Mouse (Mus musculus) ES-E14 (cell line): ENCODE measurements around the gene Cdc6. TPM values are rescaled to one million over a fixed set of nuclear protein-coding genes. Genes with fewer than 3 reads are reported as not detected.

Experiments used
- DNase-seq: peaks from one replicate; pipeline ENCODE4 v3.0.0-alpha.2; 2013; ENCODE audit warnings: low read depth, low spot score
- H3K27ac ChIP-seq: 2 replicates; pipeline ENCODE4 v1.5.1; 2012; ENCODE audit warnings: low read depth, mild to moderate bottlenecking, low read length, moderate library complexity, mixed read lengths; ENCODE audit not compliant: poor library complexity, insufficient read depth, severe bottlenecking
- H3K36me3 ChIP-seq: 2 replicates; pipeline ENCODE4 v1.6.1; 2012; ENCODE audit warnings: mild to moderate bottlenecking, low read length, moderate library complexity, mixed read lengths; ENCODE audit not compliant: control insufficient read depth, poor library complexity, insufficient read depth, severe bottlenecking
- H3K4me1 ChIP-seq, 2 experiments: fragments of 150-350 bp in 1 of 2; sonication (generic) in 1 of 2; 2 replicates each; pipeline ENCODE4 v1.6.1; 2012; ENCODE audit warnings: low read length in 2 of 2, mild to moderate bottlenecking in 1 of 2, mixed read lengths in 1 of 2; ENCODE audit not compliant: control insufficient read depth in 2 of 2, insufficient read depth in 2 of 2, poor library complexity in 1 of 2
- H3K4me3 ChIP-seq, 2 experiments: fragments of 150-350 bp in 1 of 2; sonication (generic) in 1 of 2; 2 replicates each; pipeline ENCODE4 v1.5.1; 2012; ENCODE audit warnings: low read length in 2 of 2, low read depth in 1 of 2, mild to moderate bottlenecking in 1 of 2, mixed read lengths in 1 of 2; ENCODE audit not compliant: insufficient read depth in 1 of 2, poor library complexity in 1 of 2, severe bottlenecking in 1 of 2
- H3K9ac ChIP-seq: 2 replicates; pipeline ENCODE4 v1.6.1; 2012; ENCODE audit warnings: low read depth, mild to moderate bottlenecking, low read length, mixed read lengths; ENCODE audit not compliant: poor library complexity, insufficient read depth, severe bottlenecking
- H3K9me3 ChIP-seq: fragments of 150-350 bp; sonication (generic); 2 replicates; pipeline ENCODE4 v1.6.1; 2012; ENCODE audit warnings: low read depth, mild to moderate bottlenecking, low read length; ENCODE audit not compliant: control insufficient read depth, insufficient read depth
- CHD2 ChIP-seq: IDR thresholded peaks from 2 replicates; pipeline ENCODE4 v1.6.1; 2014; ENCODE audit warnings: mild to moderate bottlenecking, low read depth, low read length, inconsistent platforms
- HCFC1 ChIP-seq: IDR thresholded peaks from 2 replicates; pipeline ENCODE4 v1.6.1; 2012; ENCODE audit warnings: low read length, inconsistent platforms, borderline replicate concordance; ENCODE audit not compliant: insufficient read depth
- MAFK ChIP-seq: IDR thresholded peaks from 2 replicates; pipeline ENCODE4 v1.6.1; 2014; ENCODE audit warnings: mild to moderate bottlenecking, low read depth, low read length, inconsistent platforms; ENCODE audit not compliant: insufficient read depth
- ZC3H11A ChIP-seq: IDR thresholded peaks from 2 replicates; pipeline ENCODE4 v1.6.1; 2012; ENCODE audit warnings: low read depth, mild to moderate bottlenecking, inconsistent platforms, low read length, borderline replicate concordance
- ZNF384 ChIP-seq: IDR thresholded peaks from 2 replicates; pipeline ENCODE4 v1.6.1; 2012; ENCODE audit warnings: low read depth, low read length, inconsistent platforms
- in situ Hi-C, 2 experiments: fragments of 600-800 bp; cut with MboI; formaldehyde crosslinking; loops; one replicate each; pipeline ENCODE4 v1.15.1; 2025; ENCODE audit warnings: low sequenced_read_pairs in 2 of 2, inconsistent platforms in 1 of 2; ENCODE audit not compliant: unreplicated experiment in 2 of 2
- total RNA-seq: library from RNA; depleted of rRNA; stranded (reverse); fragments of 300-350 nt; gene quantifications from 2 replicates; pipeline ENCODE4 v1.2.3, GENCODE M21; 2012

The Cdc6 gene
- total RNA-seq, 1 experiment = 51.3 TPM

- no peaks in the 10 kb centered on the region for H3K9me3 ChIP-seq
- H3K27ac ChIP-seq = no peak overlapping the region
- peaks cover 20 to 41% of the 10 kb centered on the region in 2 experiments; a peak in 3 of 4 replicates for H3K4me1 ChIP-seq
- no peak overlapping the region for H3K9ac ChIP-seq
- no peak for TF ChIP-seq CHD2
- in situ Hi-C loops = no loop called here
- no peak overlapping the region for H3K4me3 ChIP-seq
- H3K36me3 ChIP-seq = peaks cover 66% of the 10 kb centered on the region
- DNase-seq = no peak
These were observed 61.3 kb downstream of the Cdc6 start for GRCm38 (mm10) chr11:98968716-98969495.

GRCm38 (mm10) chr11:98969496-98969927 lies 61.9 kb downstream of the Cdc6 start:
- H3K27ac ChIP-seq = no peak overlapping the region
- peaks cover 20 to 41% of the 10 kb centered on the region in 2 experiments; a peak in 3 of 4 replicates for H3K4me1 ChIP-seq
- no peak for DNase-seq
- H3K4me3 ChIP-seq = no peak overlapping the region
- H3K36me3 ChIP-seq = peaks cover 66% of the 10 kb centered on the region
- no peak overlapping the region for H3K9ac ChIP-seq
- no peak for TF ChIP-seq MAFK
- TF ChIP-seq HCFC1 = no peak
- TF ChIP-seq ZC3H11A = no peak
- no peak for TF ChIP-seq ZNF384
- no peak for TF ChIP-seq CHD2
- H3K9me3 ChIP-seq = no peaks in the 10 kb centered on the region
- in situ Hi-C loops = no loop called here

- Histone ChIP-seq H3K4me3 (no peak overlapping the region), H3K9me3 (no peaks in the 10 kb centered on the region), H3K9ac (no peak overlapping the region), H3K27ac (no peak overlapping the region), H3K4me1 (peaks cover 19 to 42% of the 10 kb centered on the region in 2 experiments; a peak in 3 of 4 replicates), H3K36me3 (peaks cover 66% of the 10 kb centered on the region)
- in situ Hi-C loops = loop anchor here (5.0 kb wide), 2 partner anchors 43 to 53 kb away; partner anchors contain the start of gene Rara (in 1 of the 2)
- DNase-seq = no peak
- TF ChIP-seq ZNF384 = no peak
- TF ChIP-seq ZC3H11A = no peak
- no peak for TF ChIP-seq HCFC1
- TF ChIP-seq MAFK = no peak
- no peak for TF ChIP-seq CHD2
These were observed 62.8 kb downstream of the Cdc6 start for GRCm38 (mm10) chr11:98970191-98970925.

GRCm38 (mm10) chr11:98971316-98972031 lies 63.9 kb downstream of the Cdc6 start:
- TF ChIP-seq ZNF384 (no peak), MAFK (no peak), CHD2 (no peak), ZC3H11A (no peak), HCFC1 (no peak)
- Histone ChIP-seq H3K9me3 (no peaks in the 10 kb centered on the region), H3K36me3 (peaks cover 61% of the 10 kb centered on the region), H3K4me1 (peaks cover 14 to 35% of the 10 kb centered on the region in 2 experiments; a peak in 3 of 4 replicates), H3K9ac (no peak overlapping the region), H3K27ac (no peak overlapping the region), H3K4me3 (no peak overlapping the region)
- in situ Hi-C loops = loop anchor here (5.0 kb wide), 2 partner anchors 44 to 54 kb away; partner anchors contain the start of gene Rara (in 1 of the 2)
- no peak for DNase-seq
